Mouse (Mus musculus): Measurements from ENCODE around the gene Dusp23. TPM values are rescaled to one million over a fixed set of nuclear protein-coding genes. Genes with fewer than 3 reads are reported as not detected.

Dusp23 gene
- 1 to 10 TPM; 5.3 to 5.7 TPM for polyA plus RNA-seq (2017; shearing (Covaris generic))

- peak; percentile 99 for ATAC-seq
These were observed at the start of gene Dusp23 for GRCm38 (mm10) chr1:172632451-172633326. Gene Dusp23, minus strand, starts transcription at chr1:172632962.

- no peak for ATAC-seq
These were observed 48.0 kb upstream of the Dusp23 start for GRCm38 (mm10) chr1:172680742-172681141.

- no peak for ATAC-seq
These were observed 38.0 kb upstream of the Dusp23 start for GRCm38 (mm10) chr1:172670716-172671115.

GRCm38 (mm10) chr1:172667597-172667996 lies 34.8 kb upstream of the Dusp23 start:
- ATAC-seq: no peak

GRCm38 (mm10) chr1:172665457-172665856 lies 32.7 kb upstream of the Dusp23 start:
- ATAC-seq: no peak

- ATAC-seq: no peak
These were observed 26.9 kb upstream of the Dusp23 start for GRCm38 (mm10) chr1:172659688-172660087.

- ATAC-seq: no peak
These were observed 24.5 kb upstream of the Dusp23 start for GRCm38 (mm10) chr1:172657266-172657665.

- no peak for ATAC-seq
These were observed 21.1 kb upstream of the Dusp23 start for GRCm38 (mm10) chr1:172653900-172654299.

- ATAC-seq: no peak
These were observed 19.4 kb upstream of the Dusp23 start for GRCm38 (mm10) chr1:172652040-172652662.

- ATAC-seq: no peak
These were observed 18.7 kb upstream of the Dusp23 start for GRCm38 (mm10) chr1:172651288-172651987.

- no peak for ATAC-seq
These were observed 17.9 kb upstream of the Dusp23 start for GRCm38 (mm10) chr1:172650519-172651287.

GRCm38 (mm10) chr1:172649396-172649795 lies 16.6 kb upstream of the Dusp23 start:
- no peak for ATAC-seq

GRCm38 (mm10) chr1:172647236-172647635 lies 14.5 kb upstream of the Dusp23 start:
- no peak for ATAC-seq

GRCm38 (mm10) chr1:172638781-172639180 lies 6.0 kb upstream of the Dusp23 start:
- no peak for ATAC-seq

GRCm38 (mm10) chr1:172637801-172638200 lies 5.0 kb upstream of the Dusp23 start:
- no peak for ATAC-seq

GRCm38 (mm10) chr1:172636266-172636665 lies 3.5 kb upstream of the Dusp23 start:
- ATAC-seq: no peak

GRCm38 (mm10) chr1:172635258-172635657 lies 2.5 kb upstream of the Dusp23 start:
- ATAC-seq: no peak

GRCm38 (mm10) chr1:172634136-172634535 lies 1.4 kb upstream of the Dusp23 start:
- ATAC-seq: no peak

- ATAC-seq: no peak
These were observed 1.0 kb downstream of the Dusp23 start for GRCm38 (mm10) chr1:172631721-172632120.

- ATAC-seq: no peak
These were observed 2.9 kb downstream of the Dusp23 start for GRCm38 (mm10) chr1:172629831-172630230.

GRCm38 (mm10) chr1:172626306-172626705 lies 6.5 kb downstream of the Dusp23 start:
- no peak for ATAC-seq

- ATAC-seq: no peak
These were observed 8.7 kb downstream of the Dusp23 start for GRCm38 (mm10) chr1:172624081-172624480.

- ATAC-seq: peak; percentile 66
These were observed 9.2 kb downstream of the Dusp23 start for GRCm38 (mm10) chr1:172623599-172623998.
